Mouse (Mus musculus): Measurements from ENCODE around the gene Gm11569. TPM values are rescaled to one million over a fixed set of nuclear protein-coding genes. Genes with fewer than 3 reads are reported as not detected.
"Not testable (repeated sequence)": the region's sequence is repeated elsewhere in the genome, so short reads cannot be mapped to it uniquely, and the experiment has no call there.

Gm11569 gene
- polyA plus RNA-seq, 1 experiment from 2014 or later = not detected

DNA sequence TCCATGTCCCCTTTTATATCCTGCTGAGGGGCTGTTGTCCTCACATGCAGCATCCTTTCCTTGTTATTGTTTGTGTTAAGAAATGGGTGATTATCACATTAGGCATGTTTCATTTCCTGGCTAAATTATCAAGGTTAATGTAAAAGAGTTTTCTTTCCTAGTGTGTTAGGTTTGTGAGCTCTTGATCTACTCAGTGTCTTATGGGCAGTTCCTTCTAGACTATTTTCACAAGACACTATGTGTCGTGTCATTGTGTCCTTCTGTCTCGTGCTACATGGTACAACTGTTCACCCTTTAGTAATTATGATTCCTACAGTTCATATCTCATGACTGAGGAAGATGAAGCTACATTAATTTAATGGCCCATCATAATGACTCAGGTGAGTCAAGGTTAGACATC lies 5.4 kb downstream of the Gm11569 start, which contains the start of gene Gm11596:
Gm11596 (minus strand) TSS at position 101 of the 400 bp plus-strand sequence.
- TF ChIP-seq EP300 (IDR thresholded peaks at IDR 0.05) (no peak), CTCF (IDR thresholded peaks at IDR 0.05) (no peak)
- H3K4me1 ChIP-seq (ENCODE audit: insufficient read depth, low read depth, low read length) = no peaks in the 10 kb centered on the region
- ATAC-seq = no peak
- H3K36me3 ChIP-seq (ENCODE audit: insufficient read depth, low read length) = no peaks in the 10 kb centered on the region
- H3K9me3 ChIP-seq (ENCODE audit: low read length) = no peaks in the 10 kb centered on the region
- no peak within 1 kb of the TSS for H3K4me2 ChIP-seq (replicated peaks; ENCODE audit: low read depth, low read length)
- no peak within 1 kb of the TSS for H3K27ac ChIP-seq (ENCODE audit: low read length)
- no peak for DNase-seq (ENCODE audit: low spot score)
- H3K9ac ChIP-seq (replicated peaks; ENCODE audit: low read depth) = no peak within 1 kb of the TSS
- no peak within 1 kb of the TSS for H3K4me3 ChIP-seq (ENCODE audit: low read depth, low read length)
- no peaks in the 10 kb centered on the region for H3K27me3 ChIP-seq (replicated peaks; ENCODE audit: insufficient read depth, low read length)
- WGBS = 73% methylated on average over 2 of the region's 2 CpGs

DNA sequence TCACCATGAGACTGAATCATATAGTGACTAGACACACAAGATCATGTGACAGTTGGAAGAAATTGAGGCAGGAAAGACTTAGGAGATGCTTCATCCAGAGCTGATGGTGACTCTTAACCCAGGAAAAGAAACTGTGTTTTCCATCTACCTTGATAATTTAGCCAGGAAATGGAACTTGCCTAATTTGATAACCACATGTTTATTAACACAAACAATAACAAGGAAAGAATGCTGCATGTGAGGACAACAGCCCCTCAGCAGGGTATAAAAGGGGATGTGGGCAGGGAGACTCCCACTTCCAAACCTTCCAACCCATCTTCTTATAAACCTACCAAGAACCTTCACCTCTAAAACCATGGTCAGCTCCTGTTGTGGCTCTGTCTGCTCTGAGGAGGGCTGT lies 13.8 kb downstream of the Gm11569 start, which contains the start of gene Krtap4-9:
Krtap4-9 (plus strand) TSS at position 301 of the 400 bp plus-strand sequence.
- not testable (repeated sequence) for H3K4me1 ChIP-seq (ENCODE audit: insufficient read depth, low read depth, low read length); H3K36me3 ChIP-seq (ENCODE audit: insufficient read depth, low read length)

DNA sequence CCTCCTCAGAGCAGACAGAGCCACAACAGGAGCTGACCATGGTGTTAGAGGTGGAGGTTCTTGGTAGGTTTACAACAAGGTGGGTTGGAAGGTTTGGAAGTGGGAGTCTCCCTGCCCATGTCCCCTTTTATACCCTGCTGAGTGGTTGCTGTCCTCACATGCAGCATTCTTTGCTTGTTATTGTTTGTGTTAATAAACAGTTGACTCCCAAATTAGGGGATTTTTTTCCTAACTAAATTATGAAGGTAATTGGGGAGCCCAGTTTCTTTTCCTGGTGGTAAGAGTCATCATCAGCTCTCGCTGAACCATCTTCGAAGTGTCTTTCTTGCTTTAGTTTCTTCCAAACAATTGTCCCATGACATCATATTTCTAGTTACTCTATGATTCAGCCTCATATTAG lies 18.1 kb downstream of the Gm11569 start, which contains the start of gene Krtap4-8:
Krtap4-8 (minus strand) TSS at position 101 of the 400 bp plus-strand sequence.
- no peak within 1 kb of the TSS for H3K9ac ChIP-seq (replicated peaks; ENCODE audit: low read depth)
- H3K4me3 ChIP-seq (ENCODE audit: low read depth, low read length) = no peak within 1 kb of the TSS
- no peaks in the 10 kb centered on the region for H3K9me3 ChIP-seq (ENCODE audit: low read length)
- DNase-seq (ENCODE audit: low spot score) (no peak), ATAC-seq (no peak)
- H3K36me3 ChIP-seq (ENCODE audit: insufficient read depth, low read length) = no peaks in the 10 kb centered on the region
- H3K4me2 ChIP-seq (replicated peaks; ENCODE audit: low read depth, low read length) = no peak within 1 kb of the TSS
- H3K4me1 ChIP-seq (ENCODE audit: insufficient read depth, low read depth, low read length) = no peaks in the 10 kb centered on the region
- H3K27me3 ChIP-seq (replicated peaks; ENCODE audit: insufficient read depth, low read length) = no peaks in the 10 kb centered on the region
- TF ChIP-seq CTCF (IDR thresholded peaks at IDR 0.05) = no peak
- no peak for TF ChIP-seq EP300 (IDR thresholded peaks at IDR 0.05)
- WGBS = 90% methylated on average over 2 of the region's 2 CpGs
- no peak within 1 kb of the TSS for H3K27ac ChIP-seq (ENCODE audit: low read length)

More for the DNA sequence above, 13.8 kb downstream of the Gm11569 start, which contains the start of gene Krtap4-9:
- not testable (repeated sequence) for H3K27me3 ChIP-seq (replicated peaks; ENCODE audit: insufficient read depth, low read length); H3K4me2 ChIP-seq (replicated peaks; ENCODE audit: low read depth, low read length); DNase-seq (ENCODE audit: low spot score); H3K9ac ChIP-seq (replicated peaks; ENCODE audit: low read depth); H3K4me3 ChIP-seq (ENCODE audit: low read depth, low read length); H3K9me3 ChIP-seq (ENCODE audit: low read length); ATAC-seq; H3K27ac ChIP-seq (ENCODE audit: low read length)

DNA sequence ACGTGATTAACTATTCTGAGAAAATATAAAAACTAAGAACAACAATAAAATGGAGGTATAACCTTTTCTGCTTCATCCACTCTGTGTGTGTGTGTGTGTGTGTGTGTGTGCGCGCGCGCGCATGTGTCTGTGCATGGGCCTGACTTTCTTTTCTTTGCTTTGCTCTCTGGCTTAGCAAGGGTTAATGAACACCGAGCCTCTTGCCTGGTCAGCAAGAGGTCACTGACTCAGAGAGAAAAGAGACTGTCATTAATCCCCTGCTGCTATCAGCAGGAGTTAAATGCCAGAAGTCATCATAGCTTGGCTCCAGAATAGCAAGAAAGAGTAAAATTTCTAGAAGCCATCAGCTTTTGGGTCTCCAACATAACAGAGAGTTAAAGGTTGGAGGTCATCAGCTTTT lies 20.3 kb downstream of the Gm11569 start:
- Histone ChIP-seq H3K27ac (ENCODE audit: low read length) (no peak overlapping the region), H3K4me3 (ENCODE audit: low read depth, low read length) (no peak overlapping the region), H3K9ac (replicated peaks; ENCODE audit: low read depth) (no peak overlapping the region), H3K27me3 (replicated peaks; ENCODE audit: insufficient read depth, low read length) (no peaks in the 10 kb centered on the region), H3K9me3 (ENCODE audit: low read length) (no peaks in the 10 kb centered on the region), H3K36me3 (ENCODE audit: insufficient read depth, low read length) (no peaks in the 10 kb centered on the region), H3K4me2 (replicated peaks; ENCODE audit: low read depth, low read length) (no peak overlapping the region), H3K4me1 (ENCODE audit: insufficient read depth, low read depth, low read length) (no peaks in the 10 kb centered on the region)
- no peak for DNase-seq (ENCODE audit: low spot score)
- ATAC-seq = no peak
- TF ChIP-seq CTCF (IDR thresholded peaks at IDR 0.05) = no peak
- TF ChIP-seq EP300 (IDR thresholded peaks at IDR 0.05) = no peak
- 66% methylated on average over 7 of the region's 7 CpGs for WGBS

DNA sequence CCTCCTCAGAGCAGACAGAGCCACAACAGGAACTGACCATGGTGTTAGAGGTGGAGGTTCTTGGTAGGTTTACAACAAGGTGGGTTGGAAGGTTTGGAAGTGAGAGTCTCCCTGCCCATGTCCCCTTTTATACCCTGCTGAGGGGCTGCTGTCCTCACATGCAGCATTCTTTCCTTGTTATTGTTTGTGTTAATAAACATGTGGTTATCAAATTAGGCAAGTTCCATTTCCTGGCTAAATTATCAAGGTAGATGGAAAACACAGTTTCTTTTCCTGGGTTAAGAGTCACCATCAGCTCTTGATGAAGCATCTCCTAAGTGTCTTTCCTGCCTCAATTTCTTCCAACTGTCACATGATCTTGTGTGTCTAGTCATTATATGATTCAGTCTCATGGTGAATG lies 25.9 kb downstream of the Gm11569 start, which contains the start of gene Gm11595:
Gm11595 (minus strand) TSS at position 101 of the 400 bp plus-strand sequence.
- not testable (repeated sequence) for H3K9ac ChIP-seq (replicated peaks; ENCODE audit: low read depth); H3K4me1 ChIP-seq (ENCODE audit: insufficient read depth, low read depth, low read length); H3K27me3 ChIP-seq (replicated peaks; ENCODE audit: insufficient read depth, low read length); ATAC-seq; H3K4me3 ChIP-seq (ENCODE audit: low read depth, low read length); H3K9me3 ChIP-seq (ENCODE audit: low read length); H3K36me3 ChIP-seq (ENCODE audit: insufficient read depth, low read length); DNase-seq (ENCODE audit: low spot score); H3K27ac ChIP-seq (ENCODE audit: low read length); H3K4me2 ChIP-seq (replicated peaks; ENCODE audit: low read depth, low read length)

DNA sequence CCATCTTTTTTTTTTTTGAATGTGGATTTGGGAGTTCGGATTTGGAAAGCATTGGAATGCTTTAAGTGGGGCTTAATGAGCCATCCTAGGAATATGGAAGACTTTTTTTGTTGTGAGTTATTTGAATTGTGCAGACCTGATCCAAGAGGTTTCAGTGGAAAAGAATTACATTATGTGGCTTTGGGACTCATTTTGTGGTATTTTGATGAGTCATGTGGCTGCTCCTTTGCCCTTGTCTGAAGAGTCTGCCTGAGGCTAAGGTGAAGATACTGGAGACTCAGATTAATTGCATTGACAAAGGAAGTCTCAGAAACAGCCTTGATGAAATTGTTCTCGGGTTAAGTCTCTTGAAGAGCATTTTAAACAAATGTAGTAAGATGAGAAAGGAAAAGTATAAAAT lies 30.3 kb downstream of the Gm11569 start:
- no peak for ATAC-seq
- no peaks in the 10 kb centered on the region for H3K9me3 ChIP-seq (ENCODE audit: low read length)
- no peak overlapping the region for H3K4me3 ChIP-seq (ENCODE audit: low read depth, low read length)
- TF ChIP-seq EP300 (IDR thresholded peaks at IDR 0.05) (no peak), CTCF (IDR thresholded peaks at IDR 0.05) (no peak)
- H3K4me2 ChIP-seq (replicated peaks; ENCODE audit: low read depth, low read length) = no peak overlapping the region
- no peak overlapping the region for H3K9ac ChIP-seq (replicated peaks; ENCODE audit: low read depth)
- H3K4me1 ChIP-seq (ENCODE audit: insufficient read depth, low read depth, low read length) = no peaks in the 10 kb centered on the region
- no peak for DNase-seq (ENCODE audit: low spot score)
- no peaks in the 10 kb centered on the region for H3K27me3 ChIP-seq (replicated peaks; ENCODE audit: insufficient read depth, low read length)
- no peak overlapping the region for H3K27ac ChIP-seq (ENCODE audit: low read length)
- H3K36me3 ChIP-seq (ENCODE audit: insufficient read depth, low read length) = no peaks in the 10 kb centered on the region
- 55% methylated on average over 2 of the region's 2 CpGs for WGBS

DNA sequence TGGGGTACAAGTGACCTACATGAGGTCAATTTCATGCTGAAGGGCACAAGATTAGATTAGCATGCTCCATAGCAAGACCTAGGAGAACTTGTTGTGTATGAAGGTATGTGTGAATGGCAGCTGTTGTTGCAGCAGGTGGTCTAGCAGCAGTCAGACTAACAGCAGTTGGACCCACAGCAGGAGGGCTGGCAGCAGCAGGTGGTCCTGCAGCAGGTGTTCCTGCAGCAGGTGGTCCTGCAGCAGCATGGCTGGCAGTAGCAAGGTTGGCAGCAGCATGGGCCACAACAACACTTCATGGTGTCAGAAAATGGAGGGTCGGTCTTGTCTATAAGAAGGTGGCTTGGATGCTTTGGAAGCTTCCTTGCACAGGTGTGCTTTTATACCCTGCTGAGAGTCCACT lies 39.9 kb downstream of the Gm11569 start:
- Histone ChIP-seq H3K9ac (replicated peaks; ENCODE audit: low read depth) (no peak overlapping the region), H3K9me3 (ENCODE audit: low read length) (no peaks in the 10 kb centered on the region), H3K4me1 (ENCODE audit: insufficient read depth, low read depth, low read length) (no peaks in the 10 kb centered on the region), H3K4me3 (ENCODE audit: low read depth, low read length) (no peak overlapping the region), H3K27me3 (replicated peaks; ENCODE audit: insufficient read depth, low read length) (no peaks in the 10 kb centered on the region), H3K4me2 (replicated peaks; ENCODE audit: low read depth, low read length) (no peak overlapping the region), H3K36me3 (ENCODE audit: insufficient read depth, low read length) (no peaks in the 10 kb centered on the region), H3K27ac (ENCODE audit: low read length) (no peak overlapping the region)
- 95% methylated on average over 1 of the region's 1 CpGs for WGBS
- TF ChIP-seq EP300 (IDR thresholded peaks at IDR 0.05) = no peak
- no peak for TF ChIP-seq CTCF (IDR thresholded peaks at IDR 0.05)
- DNase-seq (ENCODE audit: low spot score) (no peak), ATAC-seq (no peak)

Other genes with a start within 250 kb of the Gm11569 start
- not detected in 2 replicates for gene Krtap3-3, start 248.1 kb downstream of the Gm11569 start, polyA plus RNA-seq (2015; fragmentation: Nextera tagmentation; extraction: Ambion mirVana)
- gene Krtap3-2, start 242.1 kb downstream of the Gm11569 start, polyA plus RNA-seq (2015; fragmentation: Nextera tagmentation; extraction: Ambion mirVana) = not detected in 2 replicates
- not detected in 2 replicates for gene Gm11939, start 239.5 kb downstream of the Gm11569 start, polyA plus RNA-seq (2015; fragmentation: Nextera tagmentation; extraction: Ambion mirVana)
- not detected in 2 replicates for gene Krtap3-1, start 232.3 kb downstream of the Gm11569 start, polyA plus RNA-seq (2015; fragmentation: Nextera tagmentation; extraction: Ambion mirVana)
- 0.26 TPM in 1 of 2 replicates, not detected in the other for gene Krtap1-5, start 217.9 kb downstream of the Gm11569 start, polyA plus RNA-seq (2015; fragmentation: Nextera tagmentation; extraction: Ambion mirVana)
- gene Krtap1-4, start 215.3 kb downstream of the Gm11569 start, polyA plus RNA-seq (2015; fragmentation: Nextera tagmentation; extraction: Ambion mirVana) = not detected in 2 replicates
- gene Krtap1-3, start 207.6 kb downstream of the Gm11569 start, polyA plus RNA-seq (2015; fragmentation: Nextera tagmentation; extraction: Ambion mirVana) = not detected in 2 replicates
- not detected in 2 replicates for gene Krtap9-3, start 200.8 kb downstream of the Gm11569 start, polyA plus RNA-seq (2015; fragmentation: Nextera tagmentation; extraction: Ambion mirVana)
- not detected in 2 replicates for gene Gm11938, start 195.6 kb downstream of the Gm11569 start, polyA plus RNA-seq (2015; fragmentation: Nextera tagmentation; extraction: Ambion mirVana)
- gene Gm11937, start 188.7 kb downstream of the Gm11569 start, polyA plus RNA-seq (2015; fragmentation: Nextera tagmentation; extraction: Ambion mirVana) = not detected in 2 replicates
- not detected in 2 replicates for gene Krtap2-4, start 184.1 kb downstream of the Gm11569 start, polyA plus RNA-seq (2015; fragmentation: Nextera tagmentation; extraction: Ambion mirVana)
- gene Gm11562, start 178.5 kb downstream of the Gm11569 start, polyA plus RNA-seq (2015; fragmentation: Nextera tagmentation; extraction: Ambion mirVana) = not detected in 2 replicates
- not detected in 2 replicates for gene Krtap4-1, start 170.7 kb downstream of the Gm11569 start, polyA plus RNA-seq (2015; fragmentation: Nextera tagmentation; extraction: Ambion mirVana)
- not detected in 2 replicates for gene Krtap4-2, start 163.8 kb downstream of the Gm11569 start, polyA plus RNA-seq (2015; fragmentation: Nextera tagmentation; extraction: Ambion mirVana)
- not detected in 2 replicates for gene Krtap4-7, start 154.8 kb downstream of the Gm11569 start, polyA plus RNA-seq (2015; fragmentation: Nextera tagmentation; extraction: Ambion mirVana)
- not detected in 2 replicates for gene Gm11555, start 148.7 kb downstream of the Gm11569 start, polyA plus RNA-seq (2015; fragmentation: Nextera tagmentation; extraction: Ambion mirVana)
- gene Gm11563, start 140.0 kb downstream of the Gm11569 start, polyA plus RNA-seq (2015; fragmentation: Nextera tagmentation; extraction: Ambion mirVana) = not detected in 2 replicates
- not detected in 2 replicates for gene Krtap4-6, start 133.0 kb downstream of the Gm11569 start, polyA plus RNA-seq (2015; fragmentation: Nextera tagmentation; extraction: Ambion mirVana)
- not detected in 2 replicates for gene Gm14190, start 108.2 kb downstream of the Gm11569 start, polyA plus RNA-seq (2015; fragmentation: Nextera tagmentation; extraction: Ambion mirVana)
- gene Gm14180, start 64.6 kb downstream of the Gm11569 start, polyA plus RNA-seq (2015; fragmentation: Nextera tagmentation; extraction: Ambion mirVana) = not detected in 2 replicates
- gene Gm11595, start 26.0 kb downstream of the Gm11569 start, polyA plus RNA-seq (2015; fragmentation: Nextera tagmentation; extraction: Ambion mirVana) = not detected in 2 replicates
- gene Krtap4-8, start 18.2 kb downstream of the Gm11569 start, polyA plus RNA-seq (2015; fragmentation: Nextera tagmentation; extraction: Ambion mirVana) = not detected in 2 replicates
- not detected in 2 replicates for gene Krtap4-9, start 13.7 kb downstream of the Gm11569 start, polyA plus RNA-seq (2015; fragmentation: Nextera tagmentation; extraction: Ambion mirVana)
- not detected in 2 replicates for gene Gm11596, start 5.5 kb downstream of the Gm11569 start, polyA plus RNA-seq (2015; fragmentation: Nextera tagmentation; extraction: Ambion mirVana)
- not detected in 2 replicates for gene Gm11554, start 5.5 kb upstream of the Gm11569 start, polyA plus RNA-seq (2015; fragmentation: Nextera tagmentation; extraction: Ambion mirVana)
- gene Krtap4-13, start 11.0 kb upstream of the Gm11569 start, polyA plus RNA-seq (2015; fragmentation: Nextera tagmentation; extraction: Ambion mirVana) = not detected in 2 replicates
- not detected in 2 replicates for gene Gm11564, start 16.7 kb upstream of the Gm11569 start, polyA plus RNA-seq (2015; fragmentation: Nextera tagmentation; extraction: Ambion mirVana)
- gene 2300003K06Rik, start 39.1 kb upstream of the Gm11569 start, polyA plus RNA-seq (2015; fragmentation: Nextera tagmentation; extraction: Ambion mirVana) = not detected in 2 replicates
- not detected in 2 replicates for gene Krtap4-16, start 52.7 kb upstream of the Gm11569 start, polyA plus RNA-seq (2015; fragmentation: Nextera tagmentation; extraction: Ambion mirVana)
- not detected in 2 replicates for gene Gm11568, start 59.0 kb upstream of the Gm11569 start, polyA plus RNA-seq (2015; fragmentation: Nextera tagmentation; extraction: Ambion mirVana)
- not detected in 2 replicates for gene Gm11559, start 65.5 kb upstream of the Gm11569 start, polyA plus RNA-seq (2015; fragmentation: Nextera tagmentation; extraction: Ambion mirVana)
- gene Krtap9-1, start 74.5 kb upstream of the Gm11569 start, polyA plus RNA-seq (2015; fragmentation: Nextera tagmentation; extraction: Ambion mirVana) = not detected in 2 replicates
- gene Gm11567, start 80.3 kb upstream of the Gm11569 start, polyA plus RNA-seq (2015; fragmentation: Nextera tagmentation; extraction: Ambion mirVana) = not detected in 2 replicates
- not detected in 2 replicates for gene Krtap31-1, start 109.0 kb upstream of the Gm11569 start, polyA plus RNA-seq (2015; fragmentation: Nextera tagmentation; extraction: Ambion mirVana)
- gene Gm11565, start 115.8 kb upstream of the Gm11569 start, polyA plus RNA-seq (2015; fragmentation: Nextera tagmentation; extraction: Ambion mirVana) = not detected in 2 replicates
- not detected in 2 replicates for gene Krtap31-2, start 137.4 kb upstream of the Gm11569 start, polyA plus RNA-seq (2015; fragmentation: Nextera tagmentation; extraction: Ambion mirVana)
- gene Krtap9-5, start 149.5 kb upstream of the Gm11569 start, polyA plus RNA-seq (2015; fragmentation: Nextera tagmentation; extraction: Ambion mirVana) = not detected in 2 replicates
- not detected in 2 replicates for gene Krtap29-1, start 180.1 kb upstream of the Gm11569 start, polyA plus RNA-seq (2015; fragmentation: Nextera tagmentation; extraction: Ambion mirVana)
- gene Krtap16-1, start 187.7 kb upstream of the Gm11569 start, polyA plus RNA-seq (2015; fragmentation: Nextera tagmentation; extraction: Ambion mirVana) = not detected in 2 replicates
- 8.4 and 11.5 TPM in 2 replicates for gene Krtap17-1, start 195.1 kb upstream of the Gm11569 start, polyA plus RNA-seq (2015; fragmentation: Nextera tagmentation; extraction: Ambion mirVana)
- 0.17 and 0.23 TPM in 2 replicates for gene Krt33a, start 217.3 kb upstream of the Gm11569 start, polyA plus RNA-seq (2015; fragmentation: Nextera tagmentation; extraction: Ambion mirVana)
- 0.16 TPM in 1 of 2 replicates, not detected in the other for gene Krt33b, start 230.9 kb upstream of the Gm11569 start, polyA plus RNA-seq (2015; fragmentation: Nextera tagmentation; extraction: Ambion mirVana)
- gene Krt34, start 242.6 kb upstream of the Gm11569 start, polyA plus RNA-seq (2015; fragmentation: Nextera tagmentation; extraction: Ambion mirVana) = 0.11 and 0.18 TPM in 2 replicates

All from lung, postnatal 0 days (tissue).